Mouse (Mus musculus) left cerebral cortex, adult 9 months (tissue): ENCODE data around the gene Etl4.

ENCODE experiments used
- DNase-seq, 2 experiments: peaks; one replicate each; pipeline ENCODE4 v3.0.0; 2022; ENCODE audit warnings: low spot score in 2 of 2

Etl4 gene

DNA sequence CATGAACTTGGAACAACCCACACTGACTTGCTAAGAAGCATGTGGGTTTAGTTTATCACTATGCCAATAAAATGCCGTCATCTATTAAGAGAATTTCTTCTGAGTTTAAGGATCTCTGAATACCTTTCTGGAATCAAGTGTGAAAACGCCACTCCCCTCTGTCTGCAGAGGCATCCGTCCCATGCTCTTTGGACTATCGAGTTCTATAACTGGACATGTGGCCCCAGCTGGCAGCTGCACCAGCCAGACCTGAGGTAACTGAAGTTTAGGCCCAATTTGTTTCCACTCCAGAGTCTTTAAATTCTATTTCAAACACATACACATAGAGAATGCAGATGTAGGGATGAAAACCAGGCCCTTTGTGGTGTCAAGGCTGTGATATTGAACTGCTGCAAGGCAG lies 795.5 kb downstream of the Etl4 start:
- DNase-seq = no peak

DNA sequence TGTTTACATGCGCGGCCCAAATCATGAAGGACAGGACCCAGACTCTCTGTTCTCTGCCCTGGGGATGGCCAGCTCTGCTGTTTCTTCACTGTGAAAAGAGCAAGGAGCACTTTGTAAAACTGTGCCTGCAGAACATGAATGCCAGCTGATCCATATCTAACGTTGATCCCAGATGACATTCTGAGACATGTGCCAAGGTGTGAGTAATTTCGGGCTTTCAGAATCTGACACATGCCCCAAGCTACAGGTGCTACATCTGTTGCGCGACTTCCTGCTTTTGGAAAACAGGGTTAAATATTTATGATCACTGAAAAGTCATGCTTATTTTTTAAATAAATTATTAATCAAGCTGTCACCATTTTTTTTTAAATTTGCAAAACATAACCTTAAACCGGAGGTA lies 801.0 kb downstream of the Etl4 start:
- DNase-seq = no peak

- no peak for DNase-seq
Observed at GRCm38 (mm10) chr2:20711024-20711423, 801.4 kb downstream of the Etl4 start.

- DNase-seq = peak in 1 of 2 experiments; percentile 31
Observed at GRCm38 (mm10) chr2:20719105-20719504, 809.5 kb downstream of the Etl4 start.

- DNase-seq = no peak
Observed at GRCm38 (mm10) chr2:20721098-20721497, 811.5 kb downstream of the Etl4 start.

- peak in 1 of 2 experiments; percentile 9 for DNase-seq
Observed at GRCm38 (mm10) chr2:20722165-20722991, 812.8 kb downstream of the Etl4 start.

- DNase-seq = no peak
Observed at GRCm38 (mm10) chr2:20723990-20724745, 814.6 kb downstream of the Etl4 start.

DNA sequence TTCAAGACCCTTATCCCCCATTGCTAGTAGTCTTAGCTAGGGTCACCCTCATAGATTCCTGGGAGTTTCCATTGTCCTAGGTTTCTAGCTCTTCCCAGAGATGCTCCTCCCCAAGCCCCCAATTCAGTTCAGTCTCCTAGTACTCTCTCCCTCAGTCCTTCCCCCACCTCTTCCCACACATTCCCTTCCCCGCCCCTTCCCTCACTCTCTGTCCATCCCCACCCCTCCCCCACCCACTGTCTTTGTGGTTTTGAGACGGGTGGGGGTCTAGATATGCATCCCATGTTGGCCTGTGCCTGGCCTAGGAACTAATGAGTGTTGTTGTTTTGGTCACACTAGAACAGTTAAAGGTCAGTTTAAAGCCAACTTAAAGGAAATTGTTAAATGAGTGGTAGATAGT lies 817.4 kb downstream of the Etl4 start:
- no peak for DNase-seq

DNA sequence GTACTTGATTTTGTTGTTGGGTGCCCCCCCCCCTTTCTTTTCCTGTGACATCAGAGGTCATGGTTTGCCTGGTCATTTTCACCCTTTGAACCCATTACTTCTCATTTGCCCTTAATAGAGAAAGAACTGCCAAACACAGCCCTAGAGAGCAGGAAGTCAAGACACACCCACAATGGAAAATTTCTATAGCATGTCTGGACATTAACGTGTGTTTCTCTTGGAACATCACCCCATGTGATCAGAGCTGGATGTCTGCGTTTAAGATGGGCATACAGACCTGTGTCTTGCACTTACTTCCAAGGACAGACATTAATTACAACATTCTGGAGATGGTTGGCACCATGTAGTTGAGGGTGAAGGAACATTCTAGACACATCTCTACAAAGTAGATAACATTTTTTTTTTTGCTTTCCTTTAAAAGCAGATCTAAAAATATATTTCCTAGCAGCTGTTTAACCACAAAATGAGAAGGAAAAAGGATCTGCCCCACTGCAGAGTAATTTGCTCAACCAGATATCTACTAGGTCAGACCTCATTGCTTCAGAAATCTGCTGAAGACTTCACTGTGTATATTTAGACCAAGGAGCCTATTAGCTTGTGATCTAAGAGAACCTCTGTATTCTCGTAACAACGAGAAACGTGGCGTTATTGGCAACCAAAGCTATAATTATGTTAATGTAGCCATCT lies 818.3 kb downstream of the Etl4 start:
- no peak for DNase-seq

DNA sequence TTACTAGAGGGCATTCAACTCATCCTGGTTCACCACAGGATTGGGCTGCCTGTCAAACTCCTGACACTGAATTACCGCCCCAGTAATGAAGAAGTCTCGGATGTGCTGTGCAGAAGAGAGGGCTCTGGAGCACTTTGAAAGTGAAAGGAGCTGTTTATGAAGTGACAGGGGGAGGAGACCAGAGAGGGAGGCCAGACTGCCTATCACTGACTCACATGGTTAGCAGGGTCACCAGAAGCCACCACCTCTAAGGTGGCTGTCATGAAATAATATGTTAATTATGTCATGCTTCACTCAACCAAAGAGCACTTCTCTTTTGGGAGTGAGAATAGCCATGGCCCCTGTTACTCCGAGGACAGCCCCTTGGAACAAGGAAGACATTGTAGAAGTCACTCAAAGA lies 825.9 kb downstream of the Etl4 start:
- DNase-seq = no peak

- no peak for DNase-seq
Observed at GRCm38 (mm10) chr2:20736324-20737015, 826.9 kb downstream of the Etl4 start.

GRCm38 (mm10) chr2:20737112-20737808 lies 827.7 kb downstream of the Etl4 start:
- DNase-seq = no peak

GRCm38 (mm10) chr2:20737837-20738236 lies 828.3 kb downstream of the Etl4 start:
- no peak for DNase-seq

DNA sequence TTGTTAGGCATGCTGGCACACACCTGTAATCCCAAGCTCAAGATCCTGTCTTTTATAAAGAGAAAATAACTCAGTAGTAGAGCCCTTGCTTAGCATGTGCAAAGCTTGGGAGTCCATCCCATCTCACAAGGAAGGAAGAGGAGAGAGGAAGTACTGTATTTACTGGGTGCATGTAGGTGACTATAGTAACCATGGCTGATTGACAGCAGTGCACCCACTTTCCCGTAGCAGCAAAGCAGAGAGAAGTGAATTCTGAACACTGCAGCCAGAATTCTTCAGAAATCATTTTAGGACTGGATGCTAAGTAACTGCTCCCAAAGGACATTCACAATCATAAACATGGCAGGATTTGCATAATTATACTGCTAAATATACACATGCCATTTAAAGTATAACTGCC lies 838.1 kb downstream of the Etl4 start:
- DNase-seq = no peak

DNA sequence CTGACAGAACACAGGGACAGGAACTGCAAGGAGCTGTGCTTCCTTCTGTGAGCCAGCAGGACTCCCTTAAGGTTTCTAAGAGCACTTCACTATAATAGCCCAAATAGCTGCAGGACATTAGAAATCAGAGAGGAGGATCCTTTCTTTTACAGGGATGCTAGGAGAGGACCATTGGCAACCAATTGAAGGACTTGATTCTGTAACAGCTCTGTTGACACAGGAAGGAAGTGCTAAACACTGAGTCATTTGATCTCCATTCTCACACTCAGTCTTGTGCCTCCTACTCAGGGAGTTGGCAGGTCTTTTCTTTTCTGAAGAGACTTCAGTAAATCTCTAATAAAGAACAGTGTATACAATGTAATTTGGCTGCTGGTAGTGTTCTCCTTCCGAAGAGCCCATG lies 838.9 kb downstream of the Etl4 start:
- no peak for DNase-seq

GRCm38 (mm10) chr2:20749687-20750086 lies 840.1 kb downstream of the Etl4 start:
- DNase-seq = no peak

DNA sequence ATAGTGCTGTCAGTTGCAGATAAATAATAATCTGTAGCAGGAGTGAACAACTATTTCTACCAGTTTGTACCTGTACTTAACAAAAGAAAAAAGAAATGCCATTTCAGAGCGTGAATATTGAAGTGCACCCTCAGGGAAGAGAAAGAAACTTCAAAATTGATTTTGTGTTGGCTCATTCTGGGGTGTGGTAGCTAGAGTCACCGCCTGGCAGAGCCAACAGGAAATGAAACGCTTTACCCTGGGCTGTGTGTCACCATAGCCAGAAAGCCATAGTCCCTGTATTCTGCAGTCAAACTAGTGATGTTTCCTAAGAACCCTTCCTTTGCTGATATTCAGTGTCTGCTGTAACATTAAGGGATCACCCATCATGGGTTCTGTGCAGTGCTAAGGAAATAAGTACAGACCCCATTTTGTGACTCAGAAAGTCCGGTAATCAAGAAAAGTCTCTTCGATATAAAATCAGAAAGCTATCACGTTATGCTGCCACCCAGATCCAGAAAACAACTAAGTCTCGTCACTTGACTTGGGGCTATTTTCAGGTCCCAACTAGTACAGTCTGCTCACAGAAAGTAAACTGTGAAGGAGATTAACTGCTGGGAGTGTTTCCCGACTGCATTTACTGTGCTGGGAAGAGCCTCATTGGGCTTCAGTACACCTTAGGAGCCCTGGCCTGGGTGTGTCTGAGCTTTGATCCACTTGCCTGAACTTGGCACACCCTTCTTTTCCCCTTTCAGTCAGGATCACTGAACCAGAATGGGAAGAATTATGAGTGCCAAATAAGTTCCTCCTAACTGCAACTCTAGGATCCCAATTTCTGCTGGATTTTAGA lies 843.9 kb downstream of the Etl4 start:
- no peak for DNase-seq

- DNase-seq = no peak
Observed at GRCm38 (mm10) chr2:20756964-20757363, 847.4 kb downstream of the Etl4 start.

GRCm38 (mm10) chr2:20759045-20759662 lies 849.6 kb downstream of the Etl4 start:
- DNase-seq = no peak

DNA sequence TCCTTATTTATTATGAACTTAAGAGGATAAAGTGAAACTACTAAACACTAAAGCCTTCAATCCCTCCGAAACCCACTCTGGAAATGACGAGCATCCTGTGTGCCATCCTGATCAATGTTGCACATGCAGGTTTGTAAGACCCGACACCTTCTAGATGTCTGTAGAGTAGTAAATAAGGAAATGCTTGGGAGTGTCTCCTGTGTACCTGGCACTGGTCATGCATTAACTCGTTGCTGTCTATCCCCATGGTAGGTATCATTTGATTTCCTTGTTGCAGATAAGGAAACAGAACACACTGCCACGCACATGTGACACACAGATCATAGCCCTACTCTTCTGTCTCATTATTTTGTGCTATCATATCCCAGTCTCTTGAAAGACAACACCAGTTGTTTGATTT lies 851.7 kb downstream of the Etl4 start:
- DNase-seq = no peak
